Mouse (Mus musculus) heart, embryonic 10.5 days (tissue): ENCODE measurements around the gene Zfp503. TPM values are rescaled to one million over a fixed set of nuclear protein-coding genes. Genes with fewer than 3 reads are reported as not detected.

ENCODE experiments used
- DNase-seq: peaks from one replicate; pipeline ENCODE4 v3.0.0-alpha.2; 2017; ENCODE audit warnings: low spot score
- H3K27ac ChIP-seq: fragments of 300-500 bp; sonication (generic); 2 replicates; pipeline ENCODE4 v1.5.1; 2016; ENCODE audit warnings: mild to moderate bottlenecking
- H3K27me3 ChIP-seq: fragments of 300-500 bp; sonication (generic); 2 replicates; pipeline ENCODE4 v1.6.1; 2016; ENCODE audit warnings: mild to moderate bottlenecking; ENCODE audit not compliant: poor library complexity, insufficient read depth, severe bottlenecking
- H3K36me3 ChIP-seq: fragments of 300-500 bp; sonication (generic); 2 replicates; pipeline ENCODE4 v1.6.1; 2016; ENCODE audit warnings: mild to moderate bottlenecking, moderate library complexity
- H3K4me1 ChIP-seq: fragments of 300-500 bp; sonication (generic); 2 replicates; pipeline ENCODE4 v1.6.1; 2016; ENCODE audit warnings: mild to moderate bottlenecking
- H3K4me3 ChIP-seq: fragments of 300-500 bp; sonication (generic); 2 replicates; pipeline ENCODE4 v1.5.1; 2016; ENCODE audit warnings: mild to moderate bottlenecking, moderate library complexity
- H3K9me3 ChIP-seq: fragments of 300-500 bp; sonication (generic); 2 replicates; pipeline ENCODE4 v1.6.1; 2016; ENCODE audit warnings: mild to moderate bottlenecking, moderate library complexity
- WGBS: fragments of 180-500 bp; shearing (Covaris S2); methylation state at CpG from one replicate; pipeline ENCODE4 v1.1.7; 2016; 5-methylcytosine and 5-hydroxymethylcytosine counted together
- polyA plus RNA-seq: library from polyadenylated mRNA; unstranded; fragments of >200 nt; fragmentation: Nextera tagmentation; extraction: Ambion mirVana; gene quantifications from 2 replicates; pipeline ENCODE4 v1.2.1, GENCODE M21; 2016

Zfp503 gene
- polyA plus RNA-seq, 1 experiment from 2014 or later, result 13.4 TPM

DNA sequence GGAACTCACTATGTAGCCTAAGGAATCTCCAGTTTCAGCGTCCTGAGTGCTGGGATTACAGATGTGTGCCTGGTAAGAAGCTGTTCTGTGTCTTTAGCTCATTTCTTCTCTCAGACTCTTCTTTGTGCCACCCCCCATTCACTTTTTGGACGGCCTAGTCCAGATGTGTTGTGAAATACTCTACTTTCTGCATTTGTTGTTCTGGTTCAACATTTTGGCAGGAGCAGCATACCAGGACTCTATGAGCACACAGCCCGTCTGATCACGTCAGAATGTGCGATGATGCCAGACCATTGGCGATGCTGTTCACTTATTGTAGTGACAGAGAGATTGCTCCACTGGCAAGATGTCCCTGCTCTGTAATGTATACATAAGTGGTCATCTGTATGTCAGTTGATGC is 17.6 kb upstream of the Zfp503 start:
- Histone ChIP-seq H3K36me3 (no peaks in the 10 kb centered on the region), H3K9me3 (no peaks in the 10 kb centered on the region), H3K4me1 (no peaks in the 10 kb centered on the region), H3K4me3 (no peak overlapping the region), H3K27ac (no peak overlapping the region), H3K27me3 (peaks cover 25% of the 10 kb centered on the region)
- DNase-seq, result no peak
- WGBS, result 80% methylated on average over 6 of the region's 6 CpGs

DNA sequence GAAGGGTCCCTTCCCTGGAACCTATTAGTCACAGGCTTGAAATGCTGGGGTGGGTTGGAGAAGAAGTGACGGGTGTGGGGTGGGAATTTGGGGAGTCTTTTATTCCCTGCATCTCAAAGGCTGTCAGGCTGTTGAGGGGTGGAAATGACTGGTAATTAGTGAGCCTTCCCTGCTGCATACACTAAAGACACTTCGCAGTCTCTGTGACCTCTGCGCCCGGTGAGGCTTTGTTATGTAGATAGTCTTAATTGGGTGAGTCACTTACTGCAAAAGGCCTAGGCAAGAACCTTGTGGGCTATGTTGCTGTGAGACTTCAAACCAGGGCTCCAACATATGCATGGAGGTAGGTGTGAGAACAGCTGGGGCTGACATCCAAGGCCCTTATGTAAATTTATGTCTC is 15.5 kb upstream of the Zfp503 start:
- WGBS, result 42% methylated on average over 4 of the region's 4 CpGs
- no peak overlapping the region for H3K4me3 ChIP-seq
- no peaks in the 10 kb centered on the region for H3K9me3 ChIP-seq
- no peaks in the 10 kb centered on the region for H3K4me1 ChIP-seq
- no peaks in the 10 kb centered on the region for H3K36me3 ChIP-seq
- no peak for DNase-seq
- H3K27ac ChIP-seq, result no peak overlapping the region
- peaks cover 25% of the 10 kb centered on the region for H3K27me3 ChIP-seq

DNA sequence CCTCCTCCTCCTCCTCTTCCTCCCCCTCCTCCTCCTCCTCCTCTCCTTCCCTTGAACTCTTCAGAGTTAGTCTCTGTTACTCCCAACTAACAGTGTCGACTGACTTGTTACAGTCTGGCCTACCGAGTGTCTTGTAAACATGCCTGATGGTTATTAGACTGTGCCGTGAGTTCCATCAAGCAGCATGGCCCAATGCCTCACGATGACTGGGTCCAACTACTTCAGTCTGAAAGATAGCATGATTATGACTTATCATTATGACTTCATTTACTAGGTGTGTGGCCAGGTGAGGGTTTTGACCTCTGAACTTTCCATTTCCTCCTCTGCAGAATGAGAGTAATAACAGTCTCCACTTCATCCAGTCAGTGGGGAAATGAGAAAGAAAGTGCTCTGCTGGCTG is 14.2 kb upstream of the Zfp503 start:
- no peaks in the 10 kb centered on the region for H3K36me3 ChIP-seq
- H3K9me3 ChIP-seq, result no peaks in the 10 kb centered on the region
- no peak overlapping the region for H3K4me3 ChIP-seq
- peaks cover 31% of the 10 kb centered on the region for H3K27me3 ChIP-seq
- no peak overlapping the region for H3K27ac ChIP-seq
- WGBS, result 87% methylated on average over 4 of the region's 4 CpGs
- H3K4me1 ChIP-seq, result no peaks in the 10 kb centered on the region
- DNase-seq, result no peak

DNA sequence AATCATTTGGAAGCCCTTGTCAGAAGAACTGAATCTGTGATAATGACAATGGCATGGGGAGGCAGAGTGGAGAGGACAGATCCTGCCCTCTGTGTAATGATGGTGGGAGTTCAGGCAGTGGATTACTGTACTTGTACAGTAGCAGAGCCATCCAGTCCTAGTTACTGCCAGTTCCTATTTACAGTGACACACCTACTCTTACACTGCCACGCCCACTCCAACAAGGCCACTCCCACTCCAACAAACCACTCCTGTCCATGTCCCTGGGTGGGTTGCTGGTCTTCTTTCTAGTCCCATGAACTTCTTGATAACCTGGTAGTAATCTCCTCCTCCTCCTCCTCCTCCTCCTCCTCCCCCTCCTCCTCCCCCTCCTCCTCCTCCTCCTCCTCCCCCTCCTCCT is 13.8 kb upstream of the Zfp503 start:
- H3K27ac ChIP-seq, result no peak overlapping the region
- DNase-seq, result no peak
- no peaks in the 10 kb centered on the region for H3K9me3 ChIP-seq
- H3K27me3 ChIP-seq, result peaks cover 31% of the 10 kb centered on the region
- H3K4me1 ChIP-seq, result no peaks in the 10 kb centered on the region
- WGBS, result 56% methylated on average over 1 of the region's 1 CpGs
- no peaks in the 10 kb centered on the region for H3K36me3 ChIP-seq
- H3K4me3 ChIP-seq, result no peak overlapping the region

DNA sequence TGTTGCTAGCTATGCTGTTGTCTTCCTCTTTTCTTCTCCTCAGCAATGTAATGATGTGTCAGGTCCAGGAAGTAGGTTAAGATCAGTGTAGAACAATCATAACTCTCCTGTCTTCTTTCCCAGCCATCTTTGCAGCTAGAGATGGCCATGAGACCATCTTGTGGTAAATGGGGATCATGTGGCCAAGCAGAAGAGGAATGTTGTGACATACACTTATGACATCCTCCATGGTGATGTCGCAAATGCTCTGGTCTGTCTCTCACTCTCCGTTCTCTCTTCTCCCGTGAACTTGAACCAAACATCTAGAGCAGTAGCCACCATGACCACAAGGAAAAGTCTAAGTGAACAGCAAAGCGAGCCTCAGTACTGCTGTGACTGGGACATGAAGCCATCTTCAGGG is 10.2 kb upstream of the Zfp503 start:
- WGBS, result 88% methylated on average over 4 of the region's 4 CpGs
- no peaks in the 10 kb centered on the region for H3K36me3 ChIP-seq
- H3K27ac ChIP-seq, result no peak overlapping the region
- H3K4me1 ChIP-seq, result peaks cover 12% of the 10 kb centered on the region
- no peak overlapping the region for H3K4me3 ChIP-seq
- H3K27me3 ChIP-seq, result peaks cover 31% of the 10 kb centered on the region
- H3K9me3 ChIP-seq, result no peaks in the 10 kb centered on the region
- DNase-seq, result no peak

DNA sequence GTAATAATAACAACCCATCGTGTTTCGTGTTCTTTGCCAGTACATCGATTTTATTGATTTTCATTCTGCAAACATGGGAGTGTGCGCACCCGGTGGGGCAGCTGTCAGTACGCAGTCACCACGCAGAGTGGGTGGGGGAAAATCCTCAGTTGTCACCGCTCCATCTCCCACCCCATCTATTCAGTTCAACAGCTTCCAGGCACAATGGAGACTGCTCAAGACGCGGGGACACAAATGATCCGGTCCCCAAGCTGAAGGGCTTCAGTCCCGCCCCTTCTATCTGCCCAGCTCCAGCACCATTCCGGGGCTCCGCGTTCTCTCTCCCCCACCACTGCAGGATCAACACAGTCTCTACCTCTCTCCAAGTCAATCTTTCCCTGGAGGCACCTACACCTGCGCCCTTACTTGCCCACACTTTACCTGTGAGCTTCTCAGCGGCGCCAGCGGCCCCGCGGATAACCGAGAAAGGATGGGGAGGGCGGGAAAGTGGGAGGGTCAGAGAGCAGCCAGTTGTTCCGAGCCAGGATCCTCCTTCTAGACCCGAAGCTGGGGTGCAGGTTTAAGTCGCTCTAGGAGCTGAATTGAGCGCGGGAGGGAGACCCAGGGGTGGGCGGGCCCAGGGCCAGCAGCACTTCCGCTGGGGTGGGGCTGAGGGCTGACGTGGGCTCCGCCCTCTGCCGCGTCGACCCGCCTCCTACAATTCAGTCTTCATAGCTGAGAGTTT is 5.8 kb upstream of the Zfp503 start:
- peak; percentile 80 for DNase-seq
- Histone ChIP-seq H3K27ac (peak overlapping the region; percentile 71), H3K4me3 (peak overlapping the region; percentile 67), H3K9me3 (no peaks in the 10 kb centered on the region), H3K4me1 (peaks cover 29% of the 10 kb centered on the region), H3K36me3 (no peaks in the 10 kb centered on the region), H3K27me3 (peaks cover 62% of the 10 kb centered on the region)
- WGBS, result under 1% methylated on average over 36 of the region's 36 CpGs

DNA sequence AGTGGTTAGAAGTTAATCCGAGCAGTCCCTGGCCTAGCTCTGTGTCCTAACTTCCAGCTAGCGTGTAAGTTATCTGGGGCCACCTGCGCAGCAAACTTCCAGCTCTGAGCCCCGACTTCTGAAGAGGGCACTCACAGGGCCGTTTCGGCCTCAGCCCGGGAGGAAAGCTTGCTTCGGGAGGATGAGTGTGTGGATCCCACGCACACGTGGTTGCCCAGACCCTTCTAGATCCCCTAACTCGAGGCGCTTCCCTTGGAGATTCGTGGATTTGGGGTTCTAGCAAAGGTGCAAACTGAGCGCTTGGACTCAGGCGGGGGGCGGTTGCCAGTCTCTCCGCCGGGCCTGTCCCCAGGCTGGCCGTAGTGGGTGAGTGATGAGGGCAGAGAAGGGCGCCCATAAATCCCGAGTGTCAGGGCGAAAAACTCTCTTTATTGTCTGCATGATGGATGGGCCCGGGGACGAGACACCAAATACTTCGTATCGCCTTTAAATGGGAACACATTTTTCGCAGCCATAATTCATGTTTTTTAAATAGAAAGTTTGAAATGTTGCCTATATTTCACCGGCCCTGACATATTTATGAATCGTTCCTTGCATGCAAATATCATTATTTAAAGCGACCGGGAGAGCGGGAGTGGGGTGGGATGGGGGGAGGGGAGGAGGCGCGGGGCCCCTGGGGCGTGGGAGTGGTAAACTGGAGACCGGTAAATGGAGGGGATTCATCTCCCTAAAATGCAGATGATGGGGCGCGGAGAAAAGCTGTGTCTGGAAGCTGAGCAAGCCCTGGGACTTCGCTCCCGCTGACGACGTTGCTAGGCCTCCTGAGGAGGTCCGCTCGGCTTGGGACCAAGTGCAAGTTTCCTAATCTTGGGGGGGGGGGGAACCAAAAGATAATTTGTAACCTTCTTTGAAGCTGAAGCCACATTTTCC is 4.9 kb upstream of the Zfp503 start:
- no peaks in the 10 kb centered on the region for H3K9me3 ChIP-seq
- peak; percentile 75 for DNase-seq
- peaks cover 67% of the 10 kb centered on the region for H3K27me3 ChIP-seq
- H3K4me3 ChIP-seq, result peak overlapping the region; percentile 67
- H3K4me1 ChIP-seq, result peaks cover 38% of the 10 kb centered on the region
- no peaks in the 10 kb centered on the region for H3K36me3 ChIP-seq
- 1% methylated on average over 44 of the region's 44 CpGs for WGBS
- H3K27ac ChIP-seq, result peak overlapping the region; percentile 53

DNA sequence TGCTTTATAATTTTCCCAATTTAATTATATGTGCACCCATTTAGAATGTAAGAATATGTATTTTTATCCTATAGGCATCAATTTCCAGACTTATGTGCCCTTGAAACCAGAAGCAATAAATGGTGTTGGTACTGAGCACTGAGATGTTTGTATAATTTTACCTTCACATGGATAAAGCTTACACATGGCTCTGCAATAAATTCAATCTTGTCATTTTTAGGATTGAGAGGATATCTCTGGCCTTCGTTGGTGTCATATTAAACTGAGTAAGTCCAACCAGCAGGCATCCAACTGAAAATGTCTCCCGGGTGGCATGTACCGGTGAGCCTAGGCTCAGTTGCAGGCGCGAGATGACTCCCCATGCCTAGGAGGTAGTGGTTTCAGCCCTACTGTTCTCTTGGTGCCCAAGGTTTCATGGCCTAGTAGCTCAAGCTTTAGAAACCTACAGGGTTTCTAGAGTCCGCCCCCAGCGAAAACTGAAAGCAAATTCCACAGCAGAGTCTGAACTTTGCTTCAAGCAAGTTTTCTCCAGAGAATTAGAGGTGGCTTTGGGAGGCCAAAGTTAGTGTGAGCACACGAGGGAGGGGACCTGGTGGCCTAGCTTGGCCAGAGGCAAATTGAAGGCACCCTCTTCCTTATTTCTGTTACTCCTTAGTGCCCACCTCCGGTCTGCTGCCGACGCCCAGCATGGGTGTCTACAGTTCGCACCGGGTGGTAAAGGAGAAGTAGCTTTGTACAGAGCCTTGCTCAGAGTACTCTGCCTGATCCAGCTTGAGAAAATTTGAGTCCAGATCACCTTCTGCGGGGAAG is 4.1 kb upstream of the Zfp503 start:
- Histone ChIP-seq H3K27ac (peak overlapping the region; percentile 53), H3K4me1 (peaks cover 46% of the 10 kb centered on the region), H3K27me3 (peaks cover 71% of the 10 kb centered on the region), H3K9me3 (no peaks in the 10 kb centered on the region), H3K36me3 (no peaks in the 10 kb centered on the region), H3K4me3 (peak overlapping the region; percentile 67)
- 17% methylated on average over 14 of the region's 14 CpGs for WGBS
- DNase-seq, result no peak

DNA sequence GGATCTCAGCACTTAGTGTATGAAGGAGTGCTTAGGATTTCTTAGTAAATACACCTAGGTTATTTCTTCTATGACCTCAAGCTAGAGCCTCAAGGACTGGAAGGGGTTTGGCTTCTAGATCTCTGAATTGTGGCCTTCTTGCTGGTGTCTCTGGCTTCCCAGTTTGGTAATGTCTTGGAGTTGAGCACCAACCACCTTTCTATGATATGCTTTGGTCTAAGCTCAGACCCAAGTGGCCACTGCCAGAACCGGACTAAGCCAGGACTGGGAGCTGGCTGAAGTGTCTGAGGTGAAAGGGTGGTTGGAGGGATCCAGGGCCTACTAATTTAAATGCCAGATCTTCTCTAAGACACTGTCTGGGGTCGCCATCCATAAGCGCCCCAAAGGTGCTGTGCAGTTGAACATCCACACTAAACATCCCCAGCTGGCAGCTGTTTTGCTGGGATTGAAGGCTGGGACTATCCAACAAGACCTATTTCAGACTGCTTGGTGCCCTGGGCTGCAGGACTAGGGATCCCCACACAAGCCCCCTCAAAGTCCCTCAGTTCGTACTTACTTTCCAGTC is 3.0 kb upstream of the Zfp503 start:
- Histone ChIP-seq H3K4me3 (0 out of 2 replicates have a peak overlapping the region, but pooled peaks have one; percentile 15), H3K27ac (no peak overlapping the region), H3K27me3 (peaks cover 71% of the 10 kb centered on the region), H3K36me3 (no peaks in the 10 kb centered on the region), H3K9me3 (no peaks in the 10 kb centered on the region), H3K4me1 (peaks cover 47% of the 10 kb centered on the region)
- 42% methylated on average over 4 of the region's 4 CpGs for WGBS
- DNase-seq, result no peak

DNA sequence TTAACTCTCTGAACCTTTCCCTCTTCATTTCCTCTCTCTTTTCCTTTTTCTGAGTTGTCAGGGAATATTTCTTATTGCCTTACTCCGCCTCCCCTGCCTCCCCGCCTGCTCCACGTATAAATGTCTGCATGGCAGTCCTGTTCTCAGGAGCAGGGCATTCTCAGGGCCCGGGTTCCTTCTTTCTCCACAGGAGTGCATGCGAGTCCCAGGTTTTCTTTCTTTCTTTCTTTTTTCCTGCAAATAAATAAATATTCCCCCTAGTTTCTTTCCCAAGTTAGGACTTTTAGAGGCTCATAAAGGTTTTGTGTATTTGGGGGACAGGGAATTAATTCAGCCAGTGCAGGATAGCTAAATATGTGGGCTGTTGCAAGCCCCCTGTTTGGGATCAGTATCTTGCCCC is 2.5 kb upstream of the Zfp503 start:
- Histone ChIP-seq H3K27me3 (peaks cover 69% of the 10 kb centered on the region), H3K4me3 (0 out of 2 replicates have a peak overlapping the region, but pooled peaks have one; percentile 15), H3K36me3 (no peaks in the 10 kb centered on the region), H3K4me1 (peaks cover 50% of the 10 kb centered on the region), H3K27ac (no peak overlapping the region), H3K9me3 (no peaks in the 10 kb centered on the region)
- DNase-seq, result no peak
- WGBS, result 15% methylated on average over 5 of the region's 5 CpGs

DNA sequence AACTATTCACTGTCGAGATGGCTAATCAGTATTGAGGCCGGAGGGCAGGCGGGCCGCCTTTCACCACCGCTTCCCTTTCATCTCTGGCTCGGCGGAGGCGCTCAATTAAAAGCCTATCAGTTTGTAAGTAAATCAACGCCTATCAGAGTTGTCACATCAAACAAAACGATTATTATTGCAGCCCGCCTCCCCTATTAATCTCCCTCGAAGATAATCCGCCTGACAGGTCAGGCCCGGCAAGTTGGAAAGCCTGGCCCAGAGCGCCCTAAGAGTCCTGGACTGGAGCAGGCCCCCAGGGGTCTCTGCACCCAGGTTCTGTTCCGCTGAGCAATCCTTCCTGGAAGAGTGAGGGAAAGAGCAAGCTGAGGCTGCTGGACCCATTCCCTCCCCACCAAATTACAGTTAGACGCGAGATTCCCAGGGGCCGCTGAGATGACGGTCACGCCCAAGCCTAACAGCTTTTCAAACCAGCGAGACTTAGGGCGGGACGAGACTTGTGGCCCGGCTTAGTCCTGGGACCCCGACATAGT is 1.9 kb upstream of the Zfp503 start:
- no peaks in the 10 kb centered on the region for H3K9me3 ChIP-seq
- no peaks in the 10 kb centered on the region for H3K36me3 ChIP-seq
- DNase-seq, result no peak
- 1% methylated on average over 26 of the region's 26 CpGs for WGBS
- 0 out of 2 replicates have a peak overlapping the region, but pooled peaks have one; percentile 88 for H3K27ac ChIP-seq
- peaks cover 64% of the 10 kb centered on the region for H3K27me3 ChIP-seq
- peak overlapping the region; percentile 77 for H3K4me3 ChIP-seq
- peaks cover 50% of the 10 kb centered on the region for H3K4me1 ChIP-seq

DNA sequence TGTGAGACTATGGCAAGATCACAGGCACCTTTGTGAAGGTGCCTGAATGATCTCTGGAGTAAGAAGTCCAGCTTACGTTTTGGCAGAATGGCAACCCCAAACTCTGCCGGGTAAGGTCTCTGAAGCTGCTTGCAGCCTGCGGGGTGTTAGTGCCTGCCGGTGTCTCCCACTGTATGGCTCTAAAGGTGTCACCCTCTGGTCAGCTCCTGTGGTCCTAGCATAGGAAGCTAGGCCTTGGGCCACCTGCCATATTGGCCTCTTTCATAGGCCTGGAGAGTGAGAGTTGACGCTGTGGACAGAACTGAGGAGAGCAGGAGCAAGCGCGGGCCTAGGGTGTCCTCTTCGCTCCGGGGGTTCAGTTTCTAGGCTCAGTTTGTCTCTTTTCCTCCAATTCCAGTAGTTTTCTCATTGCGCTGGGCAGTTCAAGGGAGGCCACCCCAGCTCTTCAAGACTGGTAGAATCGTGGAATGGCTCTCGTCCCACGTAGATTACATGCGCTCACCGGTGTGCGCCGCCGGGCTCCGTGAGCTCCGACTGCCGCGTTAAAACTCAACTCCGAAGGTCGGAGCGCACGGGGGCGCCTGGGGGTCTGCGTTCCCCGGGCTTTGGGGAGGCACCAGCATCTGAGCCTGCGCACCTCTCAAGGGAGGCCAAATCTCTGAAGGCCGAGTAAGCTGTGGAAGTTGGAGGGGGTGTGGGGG is 1.1 kb upstream of the Zfp503 start:
- no peaks in the 10 kb centered on the region for H3K9me3 ChIP-seq
- no peak for DNase-seq
- peak overlapping the region; percentile 77 for H3K4me3 ChIP-seq
- peaks cover 62% of the 10 kb centered on the region for H3K27me3 ChIP-seq
- 1% methylated on average over 31 of the region's 31 CpGs for WGBS
- H3K27ac ChIP-seq, result peak overlapping the region; percentile 88
- H3K36me3 ChIP-seq, result peaks cover 6% of the 10 kb centered on the region; the same call in 1 of the 2 replicates
- peaks cover 53% of the 10 kb centered on the region for H3K4me1 ChIP-seq
